Mouse (Mus musculus) kidney, postnatal 0 days (tissue): ENCODE measurements around the gene Gpt2. TPM values are rescaled to one million over a fixed set of nuclear protein-coding genes. Genes with fewer than 3 reads are reported as not detected.

Source experiments
- ATAC-seq: fragments of 200-750 bp; cut with Nextera tagmentation; replicated peaks from 2 replicates; pipeline ENCODE4 v1.8.0; 2017; ENCODE audit warnings: low read depth, moderate number of reproducible peaks, moderate TSS enrichment, moderate library complexity; ENCODE audit not compliant: low FRiP score
- DNase-seq: peaks from one replicate; pipeline ENCODE4 v3.0.0-alpha.2; 2016; ENCODE audit warnings: low spot score
- H3K27ac ChIP-seq: fragments of 300-500 bp; sonication (generic); 2 replicates; pipeline ENCODE4 v1.5.1; 2014; ENCODE audit warnings: mild to moderate bottlenecking
- H3K27me3 ChIP-seq: fragments of 300-500 bp; sonication (generic); 2 replicates; pipeline ENCODE4 v1.6.1; 2014; ENCODE audit warnings: low read length, mixed read lengths; ENCODE audit not compliant: insufficient read depth
- H3K36me3 ChIP-seq: fragments of 300-500 bp; sonication (generic); 2 replicates; pipeline ENCODE4 v1.6.1; 2014; ENCODE audit warnings: low read length, mixed read lengths; ENCODE audit not compliant: insufficient read depth
- H3K4me1 ChIP-seq: fragments of 300-500 bp; sonication (generic); replicated peaks from 2 replicates; pipeline ENCODE4 v1.6.1; 2014; ENCODE audit warnings: antibody characterized with exemption, low read length, mixed read lengths; ENCODE audit not compliant: insufficient read depth
- H3K4me2 ChIP-seq: fragments of 300-500 bp; sonication (generic); 2 replicates; pipeline ENCODE4 v1.6.1; 2014; ENCODE audit warnings: mild to moderate bottlenecking, low read length, moderate library complexity, mixed read lengths
- H3K4me3 ChIP-seq: fragments of 300-500 bp; sonication (generic); replicated peaks from 2 replicates; pipeline ENCODE4 v1.5.1; 2014; ENCODE audit warnings: low read depth, low read length
- H3K9ac ChIP-seq: fragments of 300-500 bp; sonication (generic); 2 replicates; pipeline ENCODE4 v1.6.1; 2014; ENCODE audit warnings: low read depth, low read length
- H3K9me3 ChIP-seq: fragments of 300-500 bp; sonication (generic); replicated peaks from 2 replicates; pipeline ENCODE4 v1.6.1; 2016; ENCODE audit warnings: low read length, inconsistent platforms, mixed read lengths
- CTCF ChIP-seq: IDR thresholded peaks from 2 replicates; pipeline ENCODE4 v1.5.1; 2016; ENCODE audit warnings: antibody characterized with exemption, low read depth, mild to moderate bottlenecking, moderate library complexity
- WGBS: fragments of 180-500 bp; shearing (Covaris S2); extraction: QIAGEN DNeasy Blood & Tissue Kit; methylation state at CpG from one replicate; pipeline ENCODE4 v1.1.7; 2014; 5-methylcytosine and 5-hydroxymethylcytosine counted together
- polyA plus RNA-seq: library from polyadenylated mRNA; unstranded; fragments of >200 nt; fragmentation: Nextera tagmentation; extraction: Ambion mirVana; gene quantifications from 2 replicates; pipeline ENCODE4 v1.2.1, GENCODE M21; 2015

Gene Gpt2
- polyA plus RNA-seq, 1 experiment from 2014 or later: 10.6 TPM

GRCm38 (mm10) chr8:85551934-85552333 is 59.6 kb downstream of the Gpt2 start:
- 100% methylated on average over 1 of the region's 1 CpGs for WGBS
- no peak for TF ChIP-seq CTCF

DNA sequence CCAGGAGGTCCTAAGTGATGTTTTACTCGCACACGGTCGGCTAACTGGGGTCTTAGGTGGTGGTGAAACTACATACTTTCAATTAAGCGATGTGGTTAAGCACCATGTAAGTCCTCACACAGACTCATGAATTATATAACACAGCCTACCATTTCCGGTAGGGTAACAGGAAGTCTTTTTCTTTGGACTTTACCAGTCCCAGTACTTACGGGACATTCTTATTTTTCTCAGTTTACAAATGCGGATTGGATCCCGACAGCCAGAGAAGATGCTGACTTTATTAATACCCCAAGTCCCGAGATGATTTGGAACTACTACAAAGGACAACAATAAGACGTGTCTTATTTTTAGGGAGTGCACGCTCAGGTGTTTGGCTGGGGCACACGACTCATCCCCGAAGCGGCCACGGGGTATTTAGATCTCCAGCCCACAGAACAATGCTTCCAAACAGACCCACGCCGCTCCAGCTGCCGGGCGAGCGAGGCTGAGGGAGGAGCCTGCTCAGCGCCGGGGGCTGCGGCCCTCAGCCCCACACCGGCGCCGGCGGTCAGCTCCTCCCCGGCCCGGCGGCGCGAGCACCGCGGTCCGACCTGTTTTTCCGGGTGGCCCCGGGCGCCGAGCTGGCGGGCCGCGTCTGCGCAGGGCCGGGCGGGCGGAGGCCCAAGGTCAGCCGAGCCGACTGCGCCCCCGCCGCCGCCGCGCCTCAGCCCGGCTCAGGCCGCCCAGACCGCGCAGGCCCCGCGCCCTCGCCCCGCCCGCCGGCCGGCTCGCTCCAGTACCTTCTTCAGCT is 62.2 kb downstream of the Gpt2 start:
- H3K9me3 ChIP-seq: no peaks in the 10 kb centered on the region
- H3K27ac ChIP-seq: peak overlapping the region; percentile 99
- peaks cover 18% of the 10 kb centered on the region; the same call in 1 of the 2 replicates for H3K36me3 ChIP-seq
- H3K9ac ChIP-seq: peak overlapping the region; percentile 96
- WGBS: 1% methylated on average over 55 of the region's 66 CpGs
- DNase-seq: peak; percentile 71
- H3K27me3 ChIP-seq: no peaks in the 10 kb centered on the region
- no peak for TF ChIP-seq CTCF
- peak overlapping the region; percentile 84 for H3K4me3 ChIP-seq
- H3K4me2 ChIP-seq: peak overlapping the region; percentile 75
- peak; percentile 90 for ATAC-seq
- H3K4me1 ChIP-seq: 0 out of 2 replicates have a peak, but pooled peaks cover 3% of the 10 kb centered on the region

More at GRCm38 (mm10) chr8:85551934-85552333, 59.6 kb downstream of the Gpt2 start:
- DNase-seq (no peak), ATAC-seq (no peak)
- Histone ChIP-seq H3K27ac (no peak overlapping the region), H3K9me3 (no peaks in the 10 kb centered on the region), H3K4me2 (no peak overlapping the region), H3K36me3 (peaks cover 37% of the 10 kb centered on the region), H3K4me3 (no peak overlapping the region), H3K27me3 (no peaks in the 10 kb centered on the region), H3K4me1 (0 out of 2 replicates have a peak, but pooled peaks cover 3% of the 10 kb centered on the region), H3K9ac (no peak overlapping the region)

GRCm38 (mm10) chr8:85555181-85556145 is 63.1 kb downstream of the Gpt2 start, which contains the start of gene Dnaja2:
Gene Dnaja2 (minus strand): TSS chr8:85555344.
- Histone ChIP-seq H3K9ac (peak within 1 kb of the TSS; percentile 96), H3K36me3 (peaks cover 18% of the 10 kb centered on the region; the same call in 1 of the 2 replicates), H3K4me3 (peak within 1 kb of the TSS; percentile 84), H3K27me3 (no peaks in the 10 kb centered on the region), H3K4me2 (peak within 1 kb of the TSS; percentile 75), H3K4me1 (0 out of 2 replicates have a peak, but pooled peaks cover 3% of the 10 kb centered on the region), H3K27ac (peak within 1 kb of the TSS; percentile 99), H3K9me3 (no peaks in the 10 kb centered on the region)
- peak; percentile 85 for DNase-seq
- TF ChIP-seq CTCF: no peak
- under 1% methylated on average over 68 of the region's 77 CpGs for WGBS
- ATAC-seq: peak; percentile 94

DNA sequence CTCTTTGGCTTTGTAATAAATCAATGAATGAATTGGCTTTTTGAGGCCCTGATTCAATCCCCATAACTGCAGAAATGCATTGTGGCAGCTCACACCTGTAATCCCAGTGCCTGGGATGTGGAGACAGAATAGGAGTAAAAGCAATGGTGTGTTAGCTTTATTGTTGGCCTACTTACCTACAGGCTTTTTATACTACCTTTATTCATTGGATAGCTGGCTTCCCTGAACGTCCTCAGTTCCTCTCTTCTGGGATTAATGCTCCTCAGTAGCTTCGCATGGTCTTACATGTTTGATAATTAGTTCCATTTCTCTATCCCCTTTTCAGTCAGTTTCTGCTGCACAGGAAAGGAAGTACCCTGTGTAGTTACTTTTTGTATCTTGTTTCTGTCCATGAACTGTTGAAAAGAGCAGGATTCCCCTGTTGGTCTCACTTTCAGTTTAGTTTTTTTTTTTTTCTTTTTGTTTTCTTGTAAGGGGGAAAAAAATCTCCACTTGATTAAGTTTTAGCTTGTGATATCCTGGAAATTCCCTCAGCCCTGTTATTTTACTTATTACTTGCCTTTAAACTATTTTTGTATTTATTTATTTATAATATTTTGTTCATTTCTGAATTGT is 64.7 kb downstream of the Gpt2 start:
- H3K9ac ChIP-seq: no peak overlapping the region
- no peaks in the 10 kb centered on the region for H3K9me3 ChIP-seq
- TF ChIP-seq CTCF: no peak

GRCm38 (mm10) chr8:85557601-85557986 is 65.2 kb downstream of the Gpt2 start:
- Histone ChIP-seq H3K4me3 (no peak overlapping the region), H3K9ac (no peak overlapping the region), H3K27ac (no peak overlapping the region), H3K4me2 (no peak overlapping the region), H3K36me3 (0 out of 2 replicates have a peak, but pooled peaks cover 6% of the 10 kb centered on the region), H3K9me3 (no peaks in the 10 kb centered on the region), H3K27me3 (no peaks in the 10 kb centered on the region), H3K4me1 (0 out of 2 replicates have a peak, but pooled peaks cover 3% of the 10 kb centered on the region)
- DNase-seq (no peak), ATAC-seq (no peak)
- TF ChIP-seq CTCF: no peak
- 60% methylated on average over 3 of the region's 3 CpGs for WGBS

More for the DNA sequence above, 64.7 kb downstream of the Gpt2 start:
- Histone ChIP-seq H3K4me2 (no peak overlapping the region), H3K36me3 (peaks cover 10% of the 10 kb centered on the region; the same call in 1 of the 2 replicates), H3K4me3 (no peak overlapping the region), H3K27ac (no peak overlapping the region), H3K27me3 (no peaks in the 10 kb centered on the region), H3K4me1 (0 out of 2 replicates have a peak, but pooled peaks cover 3% of the 10 kb centered on the region)
- ATAC-seq (no peak), DNase-seq (no peak)
- 79% methylated on average over 2 of the region's 2 CpGs for WGBS
